Mouse (Mus musculus) testis, postnatal 10 days (tissue): ENCODE measurements around the gene Mcpt2.
"Not testable (repeated sequence)": the region's sequence is repeated elsewhere in the genome, so short reads cannot be mapped to it uniquely, and the experiment has no call there.

Experiments used
- DNase-seq: peaks from one replicate; pipeline ENCODE4 v3.0.0; 2021; ENCODE audit warnings: low spot score

The Mcpt2 gene

DNA sequence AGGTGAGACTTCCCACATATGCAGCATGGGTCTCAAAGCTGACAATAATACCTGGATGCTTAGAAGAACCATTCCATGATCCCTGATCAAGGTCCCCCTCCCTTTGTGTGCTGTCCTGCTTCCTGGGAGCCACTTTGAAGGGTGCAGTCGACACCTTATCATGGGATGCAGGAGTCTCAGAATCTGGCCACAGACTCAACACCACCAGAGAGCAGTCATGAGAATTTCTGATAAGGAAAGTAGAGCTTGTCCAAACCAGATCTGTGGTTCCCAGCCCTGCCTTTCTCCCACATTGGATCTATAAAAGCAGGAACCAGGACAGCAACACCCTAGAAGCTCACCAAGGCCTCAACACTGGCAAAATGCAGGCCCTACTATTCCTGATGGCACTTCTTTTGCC lies at the start of gene Mcpt2:
Gene Mcpt2, plus strand, starts transcription at position 250 of the 400 bp plus-strand sequence.
- not testable (repeated sequence) for DNase-seq

DNA sequence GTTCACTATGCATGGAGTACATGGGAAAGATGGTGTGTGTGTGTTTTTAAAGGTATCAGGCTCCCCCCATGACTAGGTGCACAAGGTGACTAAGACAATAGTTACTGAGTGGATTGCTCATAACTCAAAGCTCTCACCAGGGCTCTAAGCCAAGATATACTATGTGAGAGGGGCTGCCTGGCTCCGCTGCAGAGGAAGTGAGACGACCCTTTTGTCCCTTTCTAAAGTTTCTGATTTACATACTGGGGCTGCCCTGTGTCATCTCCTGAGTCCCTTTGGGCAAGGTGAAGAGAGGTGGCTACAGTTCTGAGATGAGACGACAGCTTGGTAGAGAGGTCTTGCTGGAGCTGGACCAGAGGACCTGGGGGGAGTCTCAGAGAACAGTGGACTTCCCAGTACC lies 28.7 kb upstream of the Mcpt2 start:
- DNase-seq = no peak

DNA sequence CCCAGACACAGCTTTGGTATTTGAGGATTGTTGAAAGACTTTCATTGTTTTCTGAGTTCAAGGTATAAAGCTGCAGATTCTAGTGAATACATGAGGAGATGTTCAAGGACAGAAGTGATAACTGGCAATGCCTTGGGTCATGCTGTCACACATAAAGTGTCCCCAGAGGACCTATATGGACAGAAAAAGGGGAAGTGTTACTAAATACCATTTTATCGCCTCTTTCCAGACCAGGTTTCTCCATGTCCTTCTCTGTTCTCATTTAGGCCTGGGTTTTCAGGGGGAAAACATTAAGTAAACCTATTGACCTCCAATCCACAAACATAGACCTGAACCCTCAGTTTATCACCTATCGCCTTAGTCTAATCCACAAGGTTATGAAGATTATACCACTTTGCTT lies 27.9 kb upstream of the Mcpt2 start:
- DNase-seq = no peak

DNA sequence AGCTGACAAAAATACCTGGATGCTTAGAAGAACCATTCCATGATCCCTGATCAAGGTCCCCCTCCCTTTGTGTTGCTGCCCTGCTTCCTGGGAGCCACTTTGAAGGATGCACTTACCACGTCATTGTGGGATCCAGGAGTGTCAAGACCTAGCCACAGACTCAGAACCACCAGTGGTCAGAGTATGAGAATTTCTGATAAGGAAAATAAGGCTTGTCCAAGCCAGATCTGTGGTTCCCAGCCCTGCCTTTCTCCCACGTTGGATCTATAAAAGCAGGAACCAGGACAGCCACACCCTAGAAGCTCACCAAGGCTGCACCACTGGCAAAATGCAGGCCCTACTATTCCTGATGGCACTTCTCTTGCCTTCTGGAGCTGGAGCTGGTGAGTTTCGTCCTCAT lies 24.2 kb upstream of the Mcpt2 start, which contains the start of gene Mcpt1:
Gene Mcpt1, plus strand, starts transcription at position 301 of the 400 bp plus-strand sequence.
- not testable (repeated sequence) for DNase-seq

DNA sequence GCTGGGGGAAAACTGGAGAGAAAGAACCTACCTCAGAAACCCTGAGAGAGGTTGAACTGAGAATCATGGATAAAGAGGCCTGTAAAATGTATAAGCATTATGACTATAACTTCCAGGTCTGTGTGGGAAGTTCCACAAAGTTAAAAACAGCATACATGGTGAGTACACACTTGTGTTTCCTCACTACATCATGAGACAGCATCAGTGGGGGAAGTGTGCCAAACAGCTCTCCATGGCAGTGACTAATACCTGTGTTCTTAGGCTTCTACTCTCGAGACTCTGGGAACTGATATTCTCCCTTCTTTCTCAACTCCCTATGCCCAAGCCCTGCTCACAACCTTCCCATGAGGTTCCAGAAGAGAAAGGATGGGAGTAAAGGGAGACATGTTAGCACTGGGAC lies 22.4 kb upstream of the Mcpt2 start:
- no peak for DNase-seq

DNA sequence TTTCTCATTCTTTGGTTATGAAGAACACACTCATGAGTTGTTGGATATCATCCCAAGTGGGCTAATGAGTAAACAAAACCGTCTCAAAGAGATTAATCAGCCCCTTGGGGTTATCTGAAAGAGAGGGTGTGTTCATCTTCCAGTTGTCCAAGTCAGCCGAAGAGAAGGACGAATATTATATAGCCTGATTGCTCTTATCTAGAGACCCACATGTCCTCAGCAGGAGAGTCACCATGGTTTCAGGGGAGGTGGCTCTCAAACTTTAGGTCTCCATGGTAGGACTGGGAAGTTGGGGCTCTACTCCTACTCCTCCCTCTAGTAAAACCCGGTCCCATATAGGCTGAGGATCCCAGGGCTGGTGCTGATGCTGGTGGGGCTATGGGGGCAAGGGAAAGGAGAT lies 20.5 kb upstream of the Mcpt2 start:
- DNase-seq = not testable (repeated sequence)

DNA sequence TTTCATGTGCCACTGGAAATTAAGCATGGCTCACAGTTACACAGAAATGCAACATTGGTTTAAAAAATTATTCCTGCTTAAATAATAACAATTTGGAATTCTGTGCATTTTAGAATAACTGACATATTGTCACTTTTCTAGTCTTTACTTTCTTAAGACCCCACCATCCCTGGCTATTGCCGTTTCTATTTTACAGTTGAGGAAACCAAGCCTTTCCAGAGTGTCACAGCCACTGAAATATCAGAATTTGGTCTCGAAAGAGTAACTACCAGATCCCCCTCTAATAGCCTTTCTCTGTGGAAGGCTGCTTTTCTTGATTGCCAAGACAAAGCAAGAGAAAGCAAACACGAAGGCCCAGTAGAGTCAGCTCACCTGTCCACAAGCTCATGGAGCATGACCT lies 11.4 kb upstream of the Mcpt2 start, which contains the start of gene Mcpt9:
Gene Mcpt9, minus strand, starts transcription at position 101 of the 400 bp plus-strand sequence.
- DNase-seq = not testable (repeated sequence)

DNA sequence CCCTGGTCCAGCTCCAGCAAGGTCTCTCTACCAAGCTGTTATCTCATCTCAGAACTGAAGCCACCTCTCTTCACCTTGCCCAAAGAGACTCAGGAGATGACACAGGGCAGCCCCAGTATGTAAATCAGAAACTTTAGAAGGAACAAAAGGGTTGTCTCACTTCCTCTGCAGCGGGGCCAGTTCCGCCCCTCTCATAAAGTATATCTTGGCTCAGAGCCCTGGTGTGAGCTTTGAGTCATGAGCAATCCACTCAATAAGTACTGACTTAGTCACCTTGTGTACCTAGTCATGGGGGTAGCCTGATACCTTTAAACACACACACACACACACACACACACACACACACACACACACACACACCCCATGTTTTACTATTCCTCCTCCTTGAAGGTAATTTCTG lies 7.4 kb upstream of the Mcpt2 start:
- no peak for DNase-seq

DNA sequence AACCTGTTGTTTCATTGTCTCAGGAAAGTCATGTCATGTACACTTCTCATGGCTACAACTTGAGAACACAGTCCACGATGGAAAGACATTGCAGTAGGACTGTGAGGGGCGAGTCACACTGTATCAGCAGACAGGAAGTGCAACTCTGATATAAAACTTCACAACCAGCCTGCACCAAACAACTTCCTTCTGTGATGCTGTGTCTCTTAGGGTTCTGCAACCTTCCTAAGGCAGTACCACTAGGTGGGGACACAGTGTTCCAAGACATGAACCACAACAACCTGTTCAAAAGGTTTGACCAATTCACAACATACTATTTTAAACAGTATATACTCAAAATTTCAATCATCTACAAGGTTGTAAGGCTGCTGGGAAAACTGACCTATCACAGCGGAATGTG lies 13.6 kb downstream of the Mcpt2 start:
- no peak for DNase-seq

DNA sequence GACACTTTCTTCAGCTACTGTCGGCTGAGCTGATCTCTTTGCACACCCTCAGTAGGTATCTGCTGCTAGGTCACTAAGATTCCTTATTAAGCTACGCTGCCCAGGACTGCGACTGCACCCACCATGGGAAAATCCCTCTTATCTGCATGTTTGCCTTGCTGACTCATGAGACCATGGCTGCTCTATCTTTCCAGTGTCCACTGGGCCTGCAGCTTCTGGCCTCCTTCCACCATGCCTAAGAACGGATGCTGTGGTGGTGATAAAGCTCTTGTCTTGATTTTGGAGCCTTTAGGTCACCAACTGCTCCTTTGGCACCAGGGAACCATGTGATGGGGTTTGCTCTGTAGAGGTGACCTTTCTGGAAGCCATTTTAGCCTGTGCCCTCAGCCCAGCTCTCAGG lies 15.9 kb downstream of the Mcpt2 start:
- no peak for DNase-seq

DNA sequence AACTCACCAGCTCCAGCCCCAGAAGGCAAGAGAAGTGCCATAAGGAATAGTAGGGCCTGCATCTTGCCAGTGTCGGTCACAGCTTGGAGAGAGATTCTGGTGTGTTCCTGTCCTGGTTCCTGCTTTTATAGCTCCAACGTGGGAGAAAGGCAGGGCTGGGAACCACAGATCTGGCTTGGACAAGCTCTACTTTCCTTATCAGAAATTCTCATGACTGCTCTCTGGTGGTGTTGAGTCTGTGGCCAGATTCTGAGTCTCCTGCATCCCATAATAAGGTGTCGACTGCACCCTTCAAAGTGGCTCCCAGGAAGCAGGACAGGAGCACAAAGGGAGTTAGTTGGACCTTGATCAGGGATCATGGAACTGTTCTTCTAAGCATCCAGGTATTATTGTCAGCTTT lies 20.4 kb downstream of the Mcpt2 start, which contains the start of gene Mcpt4:
Gene Mcpt4, minus strand, starts transcription at position 101 of the 400 bp plus-strand sequence.
- DNase-seq = not testable (repeated sequence)

DNA sequence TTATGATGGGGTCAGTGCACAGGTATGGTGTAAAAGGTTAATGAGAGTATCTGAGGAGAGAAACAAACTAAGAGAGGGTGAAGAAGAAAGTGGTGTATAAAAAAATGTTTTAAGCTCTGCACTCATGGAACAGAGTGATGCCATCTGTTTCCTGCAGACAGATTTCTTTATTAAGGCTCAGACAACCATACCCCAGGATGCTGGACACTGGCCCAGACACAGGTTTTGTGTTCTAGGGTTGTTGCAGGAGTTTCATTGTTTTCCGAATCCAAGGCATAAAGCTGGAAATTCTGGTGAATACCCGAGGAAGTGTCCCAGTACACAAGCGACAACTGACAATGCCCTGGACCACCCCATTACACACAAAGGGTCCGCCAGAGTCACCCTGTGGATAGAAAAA lies 40.2 kb downstream of the Mcpt2 start:
- no peak for DNase-seq

DNA sequence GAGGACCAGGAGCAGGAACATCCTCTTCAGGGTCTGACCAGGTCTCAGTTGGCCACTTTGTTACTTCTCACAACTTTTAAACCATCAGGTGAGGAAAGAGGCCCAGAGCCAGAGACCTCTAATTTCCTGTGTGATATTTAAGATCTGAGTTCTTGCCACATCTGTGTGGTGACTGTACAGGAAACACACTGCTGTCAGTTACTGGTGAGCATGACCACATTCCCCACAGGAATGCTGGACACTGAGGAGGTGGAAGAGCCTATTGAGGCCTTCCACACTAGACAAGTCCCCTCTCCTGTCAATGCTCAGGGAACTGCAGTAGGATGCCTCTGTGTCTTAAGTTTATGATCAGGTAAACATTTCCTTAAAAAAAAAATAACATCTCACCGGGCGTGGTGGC lies 43.3 kb downstream of the Mcpt2 start, which contains the start of gene Mcpt8:
Gene Mcpt8, minus strand, starts transcription at position 107 of the 400 bp plus-strand sequence.
- no peak for DNase-seq

DNA sequence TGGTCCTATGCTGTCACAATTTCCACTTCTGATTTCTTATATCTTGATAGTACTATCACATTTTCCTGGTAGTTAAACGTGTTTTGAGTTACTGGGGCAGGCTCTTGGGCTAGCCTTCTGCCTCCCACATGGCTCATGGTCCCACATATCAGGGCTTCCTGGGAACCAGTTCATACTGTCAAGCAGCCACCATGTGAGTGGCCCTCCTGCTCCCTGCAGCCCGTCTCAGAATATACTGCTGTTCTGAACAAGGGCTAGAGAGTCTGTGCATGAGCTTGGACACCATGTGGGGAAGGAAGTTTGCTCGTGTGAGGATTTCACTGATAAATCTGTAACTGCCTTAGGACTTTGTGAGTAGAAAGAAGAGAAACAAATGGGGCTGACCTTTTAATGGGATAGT lies 44.9 kb downstream of the Mcpt2 start:
- DNase-seq = no peak

DNA sequence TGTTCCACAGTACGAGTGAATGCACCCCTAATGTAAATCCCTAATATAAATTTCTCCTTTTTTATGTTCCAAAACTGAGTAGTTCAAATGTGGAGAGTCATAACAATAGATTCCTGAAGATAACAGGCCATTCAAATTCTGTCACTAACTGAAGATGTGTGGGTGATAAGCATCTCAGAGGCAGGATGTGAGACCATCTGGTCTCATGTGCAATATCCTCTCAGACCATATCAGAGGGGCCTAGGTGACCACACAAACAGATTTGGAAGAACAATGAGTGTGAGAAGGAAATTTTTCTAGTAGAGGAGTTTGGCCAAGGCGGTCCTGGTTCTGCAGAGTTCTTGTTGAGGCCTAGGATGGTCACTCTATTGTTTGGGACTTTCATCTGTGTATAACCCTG lies 51.5 kb downstream of the Mcpt2 start:
- DNase-seq = no peak
